9 mouse cellular contexts compared by ENCODE assay signal in genomic region chr8:101628816-101629215, GRCm38 (mm10).
DNase-seq lines count a peak whose midpoint lies in the region; ATAC-seq and TF ChIP-seq lines count a peak whose summit lies in the region.
"Had no signal": no experiment of that assay in that cellular context is flagged by ENCODE, and none has a peak within 500 bp of the region (broad histone marks: within the 10 kb centered on the region; RNA-seq: fewer than 3 reads in every experiment).

No protein-coding gene starts in this region.

- no peak overlapping the region for H3K4me2 ChIP-seq in forebrain, embryonic 14.5 days (ENCODE audit: low read length)
- H3K4me2 ChIP-seq in forebrain, embryonic 16.5 days (ENCODE audit: low read length): no peak overlapping the region
- no peak overlapping the region for H3K4me2 ChIP-seq in hindbrain, postnatal 0 days (ENCODE audit: low read depth, low read length)

- no peaks in the 10 kb centered on the region for H3K27me3 ChIP-seq in forebrain, embryonic 14.5 days (replicated peaks; ENCODE audit: control insufficient read depth, insufficient read depth, low read length)
- no peaks in the 10 kb centered on the region for H3K27me3 ChIP-seq in forebrain, embryonic 16.5 days (replicated peaks; ENCODE audit: control insufficient read depth, insufficient read depth, low read length)
- no peaks in the 10 kb centered on the region for H3K27me3 ChIP-seq in hindbrain, postnatal 0 days (ENCODE audit: insufficient read depth, low read length)
- no peaks in the 10 kb centered on the region for H3K27me3 ChIP-seq in thymus, adult 2 months (ENCODE audit: control insufficient read depth, insufficient read depth, low read length)

- ATAC-seq in forebrain, embryonic 14.5 days: no peak
- no peak for ATAC-seq in forebrain, embryonic 16.5 days
- ATAC-seq in hindbrain, postnatal 0 days: no peak

- H3K27ac ChIP-seq in forebrain, embryonic 14.5 days (ENCODE audit: low read depth, low read length): no peak overlapping the region
- H3K27ac ChIP-seq in forebrain, embryonic 16.5 days (ENCODE audit: low read length): no peak overlapping the region
- no peak overlapping the region for H3K27ac ChIP-seq in hindbrain, postnatal 0 days
- H3K27ac ChIP-seq in thymus, adult 2 months (ENCODE audit: control insufficient read depth, insufficient read depth, low read length): no peak overlapping the region

- no peaks in the 10 kb centered on the region for H3K9me3 ChIP-seq in forebrain, embryonic 14.5 days (replicated peaks; ENCODE audit: control insufficient read depth, low read length)
- H3K9me3 ChIP-seq in forebrain, embryonic 16.5 days (ENCODE audit: control insufficient read depth, low read length): no peaks in the 10 kb centered on the region
- no peaks in the 10 kb centered on the region for H3K9me3 ChIP-seq in hindbrain, postnatal 0 days (ENCODE audit: low read length)

- no peak overlapping the region for H3K9ac ChIP-seq in forebrain, embryonic 14.5 days (ENCODE audit: low read length)
- no peak overlapping the region for H3K9ac ChIP-seq in forebrain, embryonic 16.5 days (replicated peaks; ENCODE audit: low read depth, low read length)
- no peak overlapping the region for H3K9ac ChIP-seq in hindbrain, postnatal 0 days (replicated peaks; ENCODE audit: low read length)

- TF ChIP-seq POLR2A in thymus, adult 2 months (IDR thresholded peaks at IDR 0.05; ENCODE audit: control insufficient read depth, extremely low read depth, insufficient read depth, low read length, poor library complexity): no peak

- TF ChIP-seq CTCF in hindbrain, postnatal 0 days (IDR thresholded peaks at IDR 0.05; ENCODE audit: low read depth): peak; percentile 66
- no peak for TF ChIP-seq CTCF in thymus, adult 2 months (IDR thresholded peaks at IDR 0.05; ENCODE audit: borderline replicate concordance, control insufficient read depth, extremely low read depth, insufficient read depth, low read length, poor library complexity)

- peak; percentile 29 for DNase-seq in forebrain, embryonic 14.5 days (ENCODE audit: low spot score)
- DNase-seq in left cerebral cortex, postnatal 14 days (ENCODE audit: low spot score in 2 of 2): peak; percentile 2 to 6
- DNase-seq in left cerebral cortex, adult 18-20 months (ENCODE audit: low spot score in 2 of 2): no peak
- peak; percentile 16 for DNase-seq in Muller cell, postnatal 12 days (ENCODE audit: inconsistent ontology term)
- DNase-seq in hindbrain, postnatal 0 days (ENCODE audit: low spot score): peak; percentile 36
- no peak for DNase-seq in thymus, postnatal 14 days
- no peak for DNase-seq in thymus, adult 2 months
- DNase-seq: right cerebral cortex, postnatal 25 days had no signal

- intact Hi-C loops in left cerebral cortex, postnatal 14 days (cut with DNase I): no loop called here

- WGBS in forebrain, embryonic 14.5 days: 33% methylated on average over 1 of the region's 1 CpGs
- 33% methylated on average over 1 of the region's 1 CpGs for WGBS in forebrain, embryonic 16.5 days
- 24% methylated on average over 1 of the region's 1 CpGs for WGBS in hindbrain, postnatal 0 days
- 33% methylated on average over 1 of the region's 1 CpGs for WGBS in thymus, adult 2 months

- H3K4me3 ChIP-seq in forebrain, embryonic 14.5 days (ENCODE audit: low read depth, low read length): no peak overlapping the region
- no peak overlapping the region for H3K4me3 ChIP-seq in forebrain, embryonic 16.5 days (replicated peaks; ENCODE audit: low read length)
- H3K4me3 ChIP-seq in hindbrain, postnatal 0 days (ENCODE audit: low read length): no peak overlapping the region
- H3K4me3 ChIP-seq in thymus, adult 2 months (ENCODE audit: control insufficient read depth, insufficient read depth, low read length): no peak overlapping the region

- H3K4me1 ChIP-seq in forebrain, embryonic 14.5 days (ENCODE audit: control insufficient read depth, insufficient read depth, low read length): no peaks in the 10 kb centered on the region
- H3K4me1 ChIP-seq in forebrain, embryonic 16.5 days (replicated peaks; ENCODE audit: control insufficient read depth, insufficient read depth, low read length): no peaks in the 10 kb centered on the region
- H3K4me1 ChIP-seq in hindbrain, postnatal 0 days (ENCODE audit: insufficient read depth, low read length): no peaks in the 10 kb centered on the region
- H3K4me1 ChIP-seq in thymus, adult 2 months (replicated peaks; ENCODE audit: control insufficient read depth, insufficient read depth, low read length): no peaks in the 10 kb centered on the region

- no peaks in the 10 kb centered on the region for H3K36me3 ChIP-seq in forebrain, embryonic 14.5 days (ENCODE audit: control insufficient read depth, insufficient read depth, low read length)
- H3K36me3 ChIP-seq in forebrain, embryonic 16.5 days (ENCODE audit: control insufficient read depth, insufficient read depth): no peaks in the 10 kb centered on the region
- H3K36me3 ChIP-seq in hindbrain, postnatal 0 days (ENCODE audit: insufficient read depth, low read length): no peaks in the 10 kb centered on the region
- H3K36me3 ChIP-seq in thymus, adult 2 months (ENCODE audit: control insufficient read depth, insufficient read depth, low read length): no peaks in the 10 kb centered on the region

Comparison
In these comparisons a context has a peak if more than half of its experiments do, and no peak if none do; other contexts are left out.
1. DNase-seq: peak in forebrain, embryonic 14.5 days (single experiment), left cerebral cortex, postnatal 14 days (2 of 2), Muller cell, postnatal 12 days (single experiment) and hindbrain, postnatal 0 days (single experiment); none in left cerebral cortex, adult 18-20 months (0 of 2), thymus, postnatal 14 days (single experiment) and thymus, adult 2 months (single experiment).